Mouse (Mus musculus): ENCODE results near the gene Gpc6.

Gpc6 gene

DNA sequence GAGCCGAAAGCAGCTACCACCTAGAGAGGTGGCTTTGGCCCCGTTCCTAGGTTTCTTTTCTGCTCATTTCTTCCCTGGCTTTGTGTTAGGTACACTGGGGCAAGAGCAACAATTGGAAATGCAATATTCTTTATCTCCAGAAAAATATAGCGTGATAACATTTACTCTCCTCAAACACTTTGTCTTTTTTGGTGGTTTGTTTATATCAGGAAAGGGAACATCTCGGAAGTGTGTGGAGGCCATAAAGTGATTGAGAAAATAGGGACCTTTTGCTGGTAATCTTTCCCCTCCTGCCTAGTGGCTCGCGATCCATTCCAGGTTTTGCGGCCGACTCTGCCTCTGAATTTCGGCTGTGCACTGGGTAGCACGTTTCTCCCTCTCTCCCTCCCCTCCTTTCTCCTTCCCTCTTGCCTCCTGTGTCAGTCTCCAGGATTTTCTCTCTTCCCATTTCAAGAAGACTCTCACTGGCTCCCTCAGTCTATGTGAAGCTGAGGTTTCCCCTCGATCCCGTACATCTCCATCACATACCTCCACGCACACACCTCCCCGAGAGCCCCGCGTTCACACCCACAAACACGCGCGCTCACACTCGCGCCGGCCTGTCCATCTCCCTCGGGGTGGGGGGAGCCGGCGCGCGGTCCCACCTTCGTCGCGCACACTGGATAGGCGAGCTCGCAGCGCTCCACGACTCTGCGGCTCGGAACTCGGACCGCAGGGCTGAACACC is at the start of gene Gpc6:
TSS of gene Gpc6 (plus strand) at position 440 of the 726 bp plus-strand sequence.
- DNase-seq (ENCODE audit: low spot score): peak; percentile 84

DNA sequence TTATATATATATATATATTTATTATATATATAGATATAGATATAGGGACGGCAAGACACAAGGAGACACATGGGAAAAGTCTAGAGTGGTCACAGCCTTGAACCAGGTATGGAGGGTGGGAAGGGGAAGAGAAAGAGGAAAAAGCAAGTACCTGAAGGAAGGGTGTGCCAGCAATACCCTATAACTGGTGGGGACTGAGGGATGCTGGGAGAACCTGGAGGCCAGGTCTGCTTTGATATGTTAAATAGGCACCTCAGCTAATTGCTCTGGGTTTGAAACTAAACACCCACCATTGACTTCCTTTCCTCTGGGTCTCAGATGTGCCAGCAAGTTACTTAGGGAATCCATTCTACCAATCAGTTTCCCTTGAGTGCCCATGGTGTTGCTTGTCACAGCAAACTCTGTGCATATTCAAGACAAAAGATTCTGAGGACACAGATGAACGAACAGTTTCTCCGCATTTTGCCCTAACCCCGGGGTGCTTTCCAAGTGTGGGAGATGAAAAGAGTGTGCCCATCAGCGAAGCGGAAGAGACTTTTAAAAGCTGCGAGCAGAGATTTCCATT is 42.6 kb upstream of the Gpc6 start:
- DNase-seq (ENCODE audit: low spot score): no peak

DNA sequence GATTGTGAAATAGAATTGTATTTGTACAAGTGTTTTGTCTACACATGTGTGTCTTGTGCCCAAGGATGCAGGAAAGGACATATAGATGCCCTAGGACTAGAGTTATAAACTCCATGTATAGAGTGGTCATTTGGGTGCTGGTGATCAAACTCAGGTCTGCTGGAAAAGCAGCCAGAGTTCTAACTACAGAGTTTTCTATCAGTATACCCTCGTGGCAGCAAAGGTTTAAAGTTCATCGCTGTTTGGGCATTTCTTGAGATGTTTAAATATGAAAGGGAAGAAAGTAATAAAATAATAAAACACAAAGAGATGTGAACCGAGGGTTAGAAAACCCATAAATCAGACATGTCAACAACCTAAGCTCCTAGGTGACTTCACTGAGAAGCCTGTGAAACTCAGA is 30.8 kb upstream of the Gpc6 start:
- DNase-seq (ENCODE audit: low spot score): no peak

DNA sequence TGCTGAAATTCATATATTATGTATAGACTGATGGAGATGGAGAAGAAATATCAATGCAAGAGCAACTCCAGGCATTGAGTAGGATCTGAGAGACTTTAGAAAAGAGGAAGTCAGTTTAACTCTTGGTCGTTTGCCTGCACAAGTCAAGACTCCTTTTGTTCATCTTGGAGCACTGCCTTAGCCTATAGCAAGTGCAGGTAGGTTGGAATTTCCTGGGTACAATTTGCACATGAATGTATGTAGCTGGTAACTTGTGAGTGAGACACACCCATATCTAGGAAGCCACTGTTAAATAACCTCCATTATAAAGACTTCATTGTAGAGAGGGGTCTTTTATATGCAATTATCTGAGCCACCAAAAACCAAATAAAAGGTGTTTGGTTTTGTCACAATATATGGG is 27.1 kb upstream of the Gpc6 start:
- no peak for DNase-seq (ENCODE audit: low spot score)

DNA sequence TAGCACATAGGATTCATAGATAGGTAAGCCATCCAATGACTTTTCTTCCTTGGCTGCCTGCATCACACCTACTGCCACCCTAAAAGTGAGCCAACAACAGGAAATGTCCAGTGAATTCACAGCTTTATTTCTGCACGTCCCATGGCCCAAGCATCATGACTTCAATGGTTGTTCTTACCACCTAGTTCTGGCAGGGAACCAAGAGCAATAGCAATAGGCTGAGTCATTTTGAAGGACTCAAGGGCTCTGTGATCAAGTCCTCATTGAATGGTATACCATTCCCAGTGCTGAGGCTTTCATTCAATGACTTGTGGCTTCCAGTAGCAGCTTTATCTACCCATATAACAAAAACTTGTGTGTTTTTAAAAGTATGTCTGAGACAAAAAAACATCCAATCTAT is 13.3 kb upstream of the Gpc6 start:
- no peak for DNase-seq (ENCODE audit: low spot score)

DNA sequence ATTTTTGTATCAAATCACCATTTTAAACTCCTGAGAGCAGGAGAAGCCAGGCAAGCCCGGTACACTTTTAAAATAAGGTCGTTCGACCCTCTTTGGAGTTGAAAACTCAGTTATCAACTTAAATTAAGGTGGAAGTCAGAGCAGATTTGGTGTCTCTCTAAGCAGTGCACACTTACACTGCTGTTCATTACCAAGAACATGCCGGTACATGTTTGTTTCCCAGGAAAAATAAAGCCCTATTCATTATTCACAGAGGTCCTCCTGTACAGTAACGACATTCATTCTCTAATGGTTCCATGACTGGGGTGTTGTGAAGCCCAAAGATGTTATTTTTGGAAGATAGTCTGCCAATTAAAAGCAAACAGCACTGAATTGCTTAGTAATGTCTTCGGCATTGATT is 8.2 kb upstream of the Gpc6 start:
- no peak for DNase-seq (ENCODE audit: low spot score)

DNA sequence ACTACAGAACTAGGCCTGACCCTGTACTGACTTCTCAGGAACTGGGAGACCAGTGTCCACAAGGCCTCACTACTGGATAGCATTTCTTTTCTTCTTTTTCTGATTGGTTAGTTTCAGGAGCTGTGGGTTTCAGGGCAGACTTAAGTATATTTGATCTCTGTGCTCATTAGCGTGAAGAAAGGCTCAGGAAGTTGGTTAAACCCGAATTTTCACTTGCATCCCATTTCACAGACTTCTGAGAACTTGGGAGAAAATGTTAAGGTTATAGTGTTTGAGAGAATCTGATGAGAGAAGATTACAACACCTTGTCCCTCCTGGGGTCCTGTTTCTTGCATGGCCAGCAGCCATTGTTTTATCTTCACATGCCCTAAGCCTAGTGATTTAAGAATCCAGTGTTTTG is 849 bp upstream of the Gpc6 start:
- DNase-seq (ENCODE audit: low spot score): no peak

DNA sequence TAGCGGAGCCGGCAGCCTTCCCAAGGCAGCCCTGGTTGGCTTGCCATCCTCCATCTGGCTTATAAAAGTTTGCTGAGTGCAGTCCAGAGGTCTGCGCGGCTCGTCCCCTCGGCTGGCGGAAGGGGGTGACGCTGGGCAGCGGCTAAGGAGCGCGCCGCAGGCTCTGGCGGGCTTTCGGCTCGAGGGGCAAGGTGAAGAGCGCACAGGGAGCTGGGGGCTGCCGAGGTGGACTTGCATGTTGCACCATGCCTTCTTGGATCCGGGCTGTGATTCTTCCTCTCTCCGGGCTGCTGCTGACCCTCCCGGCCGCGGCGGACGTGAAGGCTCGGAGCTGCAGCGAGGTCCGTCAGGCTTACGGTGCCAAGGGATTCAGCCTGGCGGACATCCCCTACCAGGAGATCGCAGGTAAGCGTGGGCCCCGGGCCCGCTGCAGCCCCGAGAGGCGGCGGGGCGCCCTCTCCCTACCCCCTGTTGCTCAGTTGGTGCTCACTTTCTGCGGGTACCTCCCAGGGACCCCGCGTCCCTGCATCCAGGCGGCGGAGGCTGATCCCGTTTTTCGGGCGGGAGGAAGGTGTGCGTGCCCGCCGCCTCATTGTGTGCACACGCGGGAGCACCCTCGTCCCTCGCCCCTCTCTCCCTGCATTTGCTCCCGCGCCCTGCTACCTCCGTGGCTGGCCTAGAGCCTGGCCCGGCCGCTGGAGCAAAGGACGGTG is 732 bp downstream of the Gpc6 start:
- peak; percentile 63 for DNase-seq (ENCODE audit: low spot score)

DNA sequence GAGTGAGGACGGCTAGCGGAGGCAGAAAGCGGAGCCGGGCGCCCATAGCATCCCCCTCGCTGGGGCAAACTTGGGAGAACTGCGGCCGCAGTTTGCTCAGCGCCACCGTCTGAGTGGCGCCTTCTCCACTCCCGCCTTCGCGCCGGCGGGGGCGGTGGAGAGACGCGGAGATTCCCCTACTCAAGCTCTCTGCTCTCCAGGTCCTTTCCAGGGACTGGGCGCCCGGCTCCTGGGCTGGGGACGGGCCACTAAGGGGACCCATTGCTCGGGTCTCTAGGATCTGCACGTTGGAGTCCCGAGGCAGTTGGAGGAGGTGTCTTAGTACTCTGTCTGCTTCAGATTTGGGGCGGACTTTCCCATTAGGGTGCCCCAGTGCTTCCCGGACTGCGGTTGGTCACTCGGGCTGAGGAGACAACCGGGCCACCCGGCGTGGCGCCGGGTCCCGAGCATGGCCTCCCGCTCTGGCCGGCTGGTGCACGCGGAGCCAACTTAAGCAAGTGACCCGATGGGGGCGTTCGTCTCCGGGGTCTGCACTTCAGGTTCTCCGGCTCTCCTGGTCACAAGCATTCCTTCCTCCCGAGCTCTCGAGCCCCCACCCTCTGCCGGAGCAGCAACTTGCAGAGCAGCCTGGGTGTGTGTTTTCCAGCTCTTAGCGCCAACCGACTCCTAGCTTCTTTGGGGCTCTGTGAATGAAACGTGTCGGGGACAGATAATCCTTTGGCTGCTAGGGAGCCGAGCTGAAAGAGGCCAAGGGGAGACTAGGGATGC is 1.5 kb downstream of the Gpc6 start:
- peak; percentile 80 for DNase-seq (ENCODE audit: low spot score)

DNA sequence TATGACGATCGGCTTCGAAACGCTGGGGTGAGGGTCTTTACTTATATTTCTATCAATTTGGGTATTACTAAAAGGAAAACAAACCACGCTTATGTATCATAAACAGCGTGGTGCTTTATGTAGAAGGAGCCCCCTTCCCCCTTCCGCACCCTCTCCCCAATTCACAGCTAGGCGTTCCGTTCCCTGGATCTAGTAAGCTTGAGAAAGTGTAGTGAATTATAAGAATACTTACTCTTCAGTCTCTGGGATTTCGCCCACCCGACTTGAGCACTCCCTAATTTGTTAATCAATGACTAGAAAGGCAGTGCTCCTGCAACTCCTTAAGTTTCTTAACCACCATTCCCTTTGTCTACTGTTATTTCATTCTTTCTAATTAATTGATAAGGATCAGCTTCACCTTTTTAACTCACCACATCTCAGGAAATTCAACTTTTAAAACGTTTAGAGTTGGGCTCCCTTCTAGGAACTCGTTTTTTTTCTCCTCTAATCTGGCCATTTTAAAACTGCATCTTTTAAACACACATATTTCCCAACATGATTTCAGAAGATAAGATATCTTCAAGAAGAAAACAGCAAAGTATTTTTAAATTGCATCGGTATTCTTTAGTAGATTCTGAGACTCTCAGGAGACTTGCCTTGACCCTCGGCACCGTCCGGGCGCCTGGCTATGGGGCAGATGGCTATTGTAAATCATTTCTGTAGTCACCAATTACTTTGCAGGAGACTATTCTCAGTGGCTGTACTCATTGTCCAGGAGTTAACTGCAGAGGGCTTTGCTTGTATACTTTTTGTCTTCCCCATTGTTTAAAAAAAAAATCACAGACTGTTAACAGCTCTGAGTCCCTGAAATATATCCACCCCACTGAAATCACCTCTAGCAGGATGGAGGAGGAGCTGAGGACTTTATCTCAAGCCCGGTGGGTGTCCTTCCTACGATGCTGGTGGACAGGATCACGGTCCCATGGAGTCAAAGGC is 2.5 kb downstream of the Gpc6 start:
- DNase-seq (ENCODE audit: low spot score): no peak

DNA sequence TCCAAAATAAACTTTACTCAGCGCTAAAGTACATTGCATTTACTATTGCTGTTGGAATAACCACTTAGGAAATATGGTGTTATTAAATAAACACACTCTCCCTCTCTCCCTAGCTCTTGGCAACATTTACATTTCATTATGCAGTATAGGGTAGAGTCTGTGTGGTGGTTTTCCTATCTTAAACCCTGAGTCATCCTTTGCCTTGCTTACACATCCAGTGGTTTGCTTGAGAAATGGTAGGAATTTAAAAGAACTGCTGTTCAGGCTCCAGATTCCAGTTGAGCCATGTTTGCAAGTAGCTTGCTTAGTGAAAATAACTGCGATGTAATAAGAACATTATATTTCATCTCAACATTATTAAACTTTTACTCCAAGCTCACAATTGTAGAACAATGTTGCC is 3.3 kb downstream of the Gpc6 start:
- DNase-seq (ENCODE audit: low spot score): no peak

DNA sequence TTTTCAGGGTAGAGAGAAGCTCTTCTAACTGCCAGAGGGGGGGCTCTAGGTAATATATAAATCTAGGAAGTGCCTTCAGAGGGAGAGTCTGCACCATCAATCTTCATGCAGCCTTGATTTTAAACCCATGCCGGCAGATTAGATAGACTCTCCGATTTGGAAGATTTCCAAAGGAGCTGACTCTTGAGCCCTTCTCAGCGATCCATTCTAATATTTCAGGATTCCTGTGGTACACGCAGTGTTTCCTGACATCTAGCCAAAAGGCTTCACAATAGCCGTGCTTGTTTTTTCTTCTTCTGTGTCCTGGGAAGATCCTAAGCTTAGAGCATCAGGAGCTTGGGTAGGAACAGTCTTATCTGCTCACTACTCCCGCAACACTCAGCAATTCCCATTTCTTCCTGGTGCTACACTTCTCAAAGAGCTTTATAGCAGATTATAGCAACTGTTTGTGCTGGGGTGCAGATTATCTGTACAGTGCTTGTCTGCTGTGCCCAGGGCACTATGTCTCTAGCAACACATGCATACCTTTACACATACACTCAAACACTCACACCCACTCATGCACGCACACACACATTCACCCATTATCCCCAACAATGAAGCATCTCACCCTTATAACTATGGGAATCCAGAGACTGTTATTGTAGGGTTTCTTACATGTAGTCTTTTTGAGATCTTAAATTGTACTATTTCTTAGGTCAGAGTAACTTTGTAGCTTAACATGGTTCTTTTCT is 3.8 kb downstream of the Gpc6 start:
- no peak for DNase-seq (ENCODE audit: low spot score)

DNA sequence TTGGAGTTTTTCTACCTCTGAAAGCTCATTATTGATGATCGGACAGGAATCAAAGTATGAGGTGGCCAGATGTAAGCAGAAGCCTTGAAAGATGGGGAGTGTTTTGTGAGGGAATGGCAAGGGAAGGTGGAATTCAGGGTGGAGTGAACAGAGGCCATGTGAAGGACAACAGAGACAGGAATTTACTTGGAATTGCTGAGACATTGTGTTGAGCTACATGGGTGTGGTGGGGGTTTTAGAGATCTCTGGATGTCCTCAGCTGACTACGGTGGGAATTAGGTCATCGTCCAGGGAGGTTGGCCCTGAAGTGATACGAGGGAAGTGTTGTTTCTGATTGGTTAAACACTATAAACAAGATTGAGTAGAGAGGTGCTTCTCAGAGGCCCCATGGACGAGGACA is 8.7 kb downstream of the Gpc6 start:
- no peak for DNase-seq (ENCODE audit: low spot score)

DNA sequence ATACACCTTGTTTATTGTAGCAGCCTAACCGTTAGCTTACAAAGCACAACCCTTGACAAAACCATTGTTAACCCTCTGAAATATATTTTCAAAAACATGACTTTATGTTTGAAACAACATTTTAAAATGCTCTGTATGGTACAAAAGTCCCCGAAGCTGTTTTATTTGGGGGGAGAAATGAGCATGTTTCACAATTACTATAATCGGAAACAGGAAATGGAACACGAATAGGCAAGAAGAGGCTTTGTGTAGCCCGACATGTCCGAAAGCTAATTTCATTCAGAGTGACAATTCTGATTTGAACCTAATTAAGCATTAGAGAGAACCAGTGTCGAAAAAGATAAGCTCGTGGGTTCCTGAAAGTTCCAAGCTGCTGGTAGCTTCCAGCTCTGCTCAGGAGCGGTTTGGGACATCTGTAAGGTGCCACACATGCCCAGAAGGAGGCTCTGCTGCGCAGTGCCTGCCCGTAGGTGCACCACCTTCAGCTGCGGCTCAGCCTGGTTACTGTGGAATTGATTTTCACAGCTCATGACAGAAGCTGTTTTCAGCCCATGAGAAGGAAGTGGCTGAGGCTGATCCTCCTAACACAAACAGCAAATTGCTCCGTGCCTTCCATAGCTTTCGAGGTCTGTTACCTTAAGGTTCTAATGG is 12.9 kb downstream of the Gpc6 start:
- no peak for DNase-seq (ENCODE audit: low spot score)

DNA sequence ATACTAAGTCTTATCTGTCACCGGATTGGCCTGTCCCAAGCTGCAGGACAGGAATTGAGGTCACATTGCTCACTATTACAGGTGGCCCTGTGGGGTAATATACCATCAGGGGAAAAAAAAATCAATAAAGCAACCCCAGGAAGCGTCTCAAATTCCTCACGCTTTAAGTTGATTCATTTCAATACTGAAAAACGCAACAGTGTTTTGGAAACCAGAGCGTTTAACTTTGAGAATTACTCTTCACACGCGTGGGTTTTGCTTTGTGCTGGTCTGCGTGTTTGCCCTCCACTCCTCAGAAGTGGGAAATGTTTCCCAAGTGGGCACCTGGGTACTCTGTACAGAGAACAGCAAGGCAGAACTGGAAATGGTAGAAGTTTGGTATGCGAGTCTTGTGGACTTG is 13.6 kb downstream of the Gpc6 start:
- DNase-seq (ENCODE audit: low spot score): no peak

DNA sequence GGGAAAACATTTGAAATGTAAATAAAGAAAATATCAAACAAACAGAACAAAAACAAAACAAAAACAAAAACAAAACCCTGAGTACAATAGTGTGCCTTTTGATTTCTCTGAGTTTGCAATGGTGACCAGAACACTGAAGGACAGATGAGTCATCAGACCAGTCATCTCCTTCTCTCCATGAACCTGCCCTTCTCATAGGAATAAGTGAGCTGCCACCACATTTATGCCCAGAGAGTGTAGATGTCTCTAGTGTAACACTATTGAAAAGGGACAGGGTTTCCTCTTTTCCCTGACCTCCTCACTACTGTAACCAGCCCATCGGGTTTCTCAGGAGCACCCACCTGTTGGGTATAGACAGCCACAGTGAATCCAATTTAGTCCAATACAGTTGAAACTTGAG is 14.4 kb downstream of the Gpc6 start:
- DNase-seq (ENCODE audit: low spot score): no peak

DNA sequence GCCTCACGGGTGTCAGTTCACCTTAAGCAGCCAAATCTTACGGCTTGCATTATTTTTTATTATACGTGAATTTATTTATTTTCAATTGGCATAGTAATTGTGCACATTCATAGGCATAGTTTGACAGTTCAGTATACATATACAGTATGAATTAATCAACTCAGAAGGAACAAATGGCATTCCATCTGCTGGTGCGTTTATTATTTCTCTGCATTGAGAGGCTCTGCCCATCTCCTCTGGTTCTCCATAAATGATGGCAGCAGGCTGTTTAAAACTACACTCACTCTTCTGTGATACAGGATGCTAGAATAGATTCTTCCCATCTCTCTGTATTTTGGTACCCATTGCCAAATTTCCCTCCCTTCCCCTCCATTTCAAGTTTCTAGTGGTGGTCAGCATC is 16.7 kb downstream of the Gpc6 start:
- no peak for DNase-seq (ENCODE audit: low spot score)

DNA sequence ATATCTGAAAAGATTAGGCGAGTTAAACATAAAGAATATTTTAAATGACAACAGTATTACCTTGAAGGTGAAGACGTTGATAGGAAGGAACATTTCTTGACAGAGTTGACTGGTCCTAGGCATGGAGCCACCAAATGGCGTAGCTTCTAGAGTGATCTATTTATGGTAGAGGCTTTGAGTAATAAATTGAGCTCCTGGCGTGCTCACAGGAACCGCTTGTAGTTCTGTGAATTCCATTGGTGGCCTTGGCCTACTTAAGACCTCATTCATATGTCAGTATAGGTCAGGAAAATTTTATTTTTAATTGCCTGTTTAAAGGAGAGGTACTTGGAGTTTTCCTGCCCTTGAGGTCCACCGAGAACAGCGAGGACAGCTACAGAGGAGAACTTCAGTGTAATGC is 18.6 kb downstream of the Gpc6 start:
- no peak for DNase-seq (ENCODE audit: low spot score)

DNA sequence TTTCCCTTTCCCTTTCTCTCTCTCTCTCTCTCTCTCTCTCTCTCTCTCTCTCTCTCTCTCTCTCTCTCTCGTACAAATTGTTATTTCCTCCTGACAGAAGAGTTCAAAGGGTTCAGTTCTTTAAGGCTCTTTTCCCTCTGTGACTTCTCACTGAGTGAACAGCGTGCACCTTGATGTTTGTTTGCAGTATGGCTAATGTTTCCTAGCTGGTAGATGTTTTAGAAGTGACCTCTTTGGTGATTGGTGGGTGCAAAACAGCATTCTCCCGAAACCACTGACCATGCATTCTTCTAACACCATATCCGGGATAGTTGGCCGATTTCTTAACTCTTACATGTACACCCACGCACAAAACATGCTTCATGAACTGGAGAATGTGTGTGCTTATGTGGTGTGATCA is 20.9 kb downstream of the Gpc6 start:
- peak; percentile 61 for DNase-seq (ENCODE audit: low spot score)

DNA sequence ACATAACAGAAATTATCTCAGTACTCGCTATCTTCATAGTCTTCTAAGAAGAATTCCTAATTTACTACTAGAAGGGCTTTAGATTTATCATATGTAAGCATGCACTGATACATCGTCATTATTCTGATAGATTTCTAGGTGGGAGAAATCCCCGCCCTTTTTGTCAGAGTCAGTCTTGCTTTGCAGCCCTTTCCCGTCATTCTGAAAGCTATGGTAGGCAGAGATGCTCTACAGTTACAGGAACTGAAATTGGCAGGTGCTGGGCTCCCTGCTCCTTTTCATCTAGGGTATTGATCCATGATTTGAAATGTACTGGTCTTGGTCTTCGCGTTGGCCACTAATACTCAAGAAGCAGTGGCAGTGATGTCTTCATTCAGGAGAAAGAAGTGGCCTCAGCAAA is 22.3 kb downstream of the Gpc6 start:
- no peak for DNase-seq (ENCODE audit: low spot score)
